Mouse (Mus musculus): ENCODE results near the gene Zdhhc19.
A peak's percentile ranks its signal among the peaks of the same experiment; 100 is the strongest.

The Zdhhc19 gene

GRCm38 (mm10) chr16:32516006-32516962, 20.2 kb downstream of the Zdhhc19 start:
- DNase-seq: no peak

- no peak for DNase-seq
Measured at GRCm38 (mm10) chr16:32517785-32518481, 21.9 kb downstream of the Zdhhc19 start.

GRCm38 (mm10) chr16:32519656-32520371, 23.7 kb downstream of the Zdhhc19 start:
- DNase-seq: peak in 1 of 2 experiments; percentile 15

DNA sequence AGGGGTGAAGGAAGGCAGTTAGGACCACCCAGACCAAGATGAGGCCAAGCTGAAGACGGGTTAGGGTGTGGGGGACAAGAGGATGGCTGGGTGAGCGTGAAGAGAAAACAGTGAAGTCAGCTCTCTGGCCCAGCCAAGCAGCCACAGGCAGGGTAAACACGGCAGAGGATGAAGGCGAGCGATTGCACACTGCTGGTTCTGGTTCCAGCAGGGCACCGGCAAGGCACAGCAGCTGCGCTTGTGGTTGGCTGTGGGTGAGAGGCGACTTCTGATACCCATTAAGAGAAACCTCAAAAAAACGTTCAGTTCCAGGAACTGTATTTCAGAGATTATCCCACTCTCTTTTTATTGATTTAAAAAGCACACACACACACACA, 24.3 kb downstream of the Zdhhc19 start:
- peak; percentile 47 to 52 for DNase-seq

DNA sequence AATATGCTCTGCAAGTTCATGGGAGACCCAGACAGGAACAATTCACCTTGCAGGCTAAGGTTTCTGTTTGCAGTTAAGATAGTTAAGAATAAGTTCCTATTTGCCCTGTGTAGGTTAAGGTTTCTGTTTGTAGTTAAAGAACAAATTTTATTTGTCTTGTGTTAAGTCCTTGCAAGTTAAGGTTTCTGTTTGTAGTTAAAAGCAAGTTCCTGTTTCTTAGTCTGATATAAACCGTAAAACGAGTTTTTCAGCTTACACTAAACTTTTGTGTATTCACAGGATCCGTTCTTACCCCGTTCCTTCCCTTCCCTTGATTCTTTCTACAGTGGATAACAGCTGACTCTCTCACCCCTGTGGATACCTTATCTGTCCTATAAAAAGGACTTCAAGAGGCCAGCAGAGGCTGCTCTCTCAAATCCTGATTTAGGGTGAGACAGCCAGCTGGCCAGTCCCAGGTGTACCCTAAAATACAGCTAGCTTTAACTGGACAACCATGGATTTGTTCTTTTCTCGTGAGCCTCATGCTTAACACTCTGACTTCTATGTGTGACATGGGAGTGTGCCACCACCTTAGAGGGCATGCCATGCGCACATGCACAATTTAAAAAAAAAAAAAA, 26.6 kb downstream of the Zdhhc19 start:
- DNase-seq: no peak

GRCm38 (mm10) chr16:32523462-32524243, 27.6 kb downstream of the Zdhhc19 start:
- no peak for DNase-seq

GRCm38 (mm10) chr16:32524244-32524615, 28.2 kb downstream of the Zdhhc19 start:
- no peak for DNase-seq

GRCm38 (mm10) chr16:32526906-32527305, 30.8 kb downstream of the Zdhhc19 start:
- no peak for DNase-seq

- DNase-seq: no peak
Measured at GRCm38 (mm10) chr16:32532878-32533826, 37.1 kb downstream of the Zdhhc19 start.

- DNase-seq: no peak
Measured at GRCm38 (mm10) chr16:32535157-32535751, 39.2 kb downstream of the Zdhhc19 start.

- no peak for DNase-seq
Measured at GRCm38 (mm10) chr16:32537867-32538660, 42.0 kb downstream of the Zdhhc19 start.

DNA sequence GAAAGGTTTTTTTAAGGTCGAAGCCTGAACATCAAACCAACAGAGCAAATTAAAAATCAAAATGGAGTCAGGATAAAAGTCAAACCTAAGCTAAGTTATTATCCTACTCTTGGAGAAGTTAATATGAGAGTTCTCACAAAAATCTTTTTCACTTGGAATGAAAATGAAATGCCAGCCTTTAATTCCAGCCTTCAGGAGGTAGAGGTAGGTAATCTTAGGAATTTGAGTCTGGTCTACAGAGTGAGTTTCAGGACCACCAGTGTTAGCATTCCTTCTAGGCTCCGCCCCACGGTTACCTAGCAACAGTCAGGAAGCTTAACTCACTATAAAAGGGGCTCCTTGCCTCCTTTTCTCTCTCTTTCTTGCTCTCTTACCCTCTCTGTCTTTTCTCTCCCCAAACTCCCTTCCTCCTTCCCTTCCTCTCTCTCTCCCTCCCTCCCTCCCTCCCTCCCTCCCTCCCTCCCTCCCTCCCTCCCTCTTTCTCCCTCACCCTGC, 42.7 kb downstream of the Zdhhc19 start:
- no peak for DNase-seq

- no peak for DNase-seq
Measured at GRCm38 (mm10) chr16:32541338-32542179, 45.5 kb downstream of the Zdhhc19 start.

DNA sequence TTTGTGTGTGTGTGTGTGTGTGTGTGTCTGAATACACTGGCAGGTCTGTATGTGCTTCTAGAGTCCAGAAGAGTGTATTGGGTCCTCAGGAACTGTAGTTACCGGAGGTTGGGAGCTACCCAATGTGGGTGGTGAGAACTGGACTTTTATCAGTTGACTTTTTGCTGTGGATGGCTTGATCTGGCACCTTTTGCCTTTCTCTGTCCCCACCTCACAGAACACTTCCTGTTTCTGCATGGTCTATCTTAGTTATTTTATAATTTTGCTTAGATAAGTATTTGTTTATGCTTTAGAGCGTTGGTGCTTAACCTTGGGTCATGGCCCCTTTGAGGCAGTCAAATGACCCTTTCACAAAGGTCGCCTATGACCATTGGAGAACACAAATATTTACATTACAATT, 47.4 kb downstream of the Zdhhc19 start:
- DNase-seq: no peak

DNA sequence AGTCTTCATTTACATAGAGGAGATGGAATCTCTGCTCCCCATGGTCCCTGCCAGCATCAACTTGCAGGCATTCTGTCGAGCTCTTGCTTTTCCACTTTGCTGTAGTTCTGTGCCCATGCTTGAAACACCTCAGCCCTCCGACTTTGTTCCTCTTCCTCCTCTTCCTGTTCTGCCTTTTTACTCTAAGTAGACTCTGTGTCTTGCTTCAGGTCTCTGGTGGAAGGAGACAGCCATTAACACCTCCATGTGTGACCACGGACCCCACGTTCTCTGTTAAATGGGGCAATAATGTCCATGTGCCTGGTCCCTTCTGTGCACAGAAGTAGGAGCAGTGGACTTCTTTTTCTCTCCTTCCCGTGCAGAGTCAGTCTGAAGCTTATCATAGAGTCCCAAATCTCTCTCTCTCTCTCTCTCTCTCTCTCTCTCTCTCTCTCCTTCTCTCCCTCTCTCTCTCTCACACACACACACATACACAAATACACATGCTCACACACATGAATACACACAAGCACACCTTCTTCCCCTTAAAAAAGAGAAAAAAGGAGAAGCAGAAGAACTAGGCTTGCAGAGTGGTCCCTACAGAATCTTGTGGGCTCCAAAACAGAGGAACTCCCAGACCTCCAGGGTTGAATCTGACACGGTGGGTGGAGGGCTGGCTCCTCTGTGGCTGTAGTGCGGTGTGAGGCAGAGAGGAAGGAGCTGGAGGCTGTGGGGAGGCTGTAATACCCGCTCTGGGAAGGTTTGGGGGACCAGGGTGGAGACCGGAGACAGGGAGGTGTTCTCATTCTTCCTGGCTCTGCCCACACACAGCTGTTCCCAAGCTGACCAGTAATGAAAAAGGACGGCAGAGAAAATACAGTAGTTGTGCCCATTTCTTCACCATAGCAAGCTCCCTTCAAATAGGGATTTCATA, 51.3 kb downstream of the Zdhhc19 start:
- DNase-seq: no peak

GRCm38 (mm10) chr16:32550084-32550483, 54.0 kb downstream of the Zdhhc19 start:
- no peak for DNase-seq

DNA sequence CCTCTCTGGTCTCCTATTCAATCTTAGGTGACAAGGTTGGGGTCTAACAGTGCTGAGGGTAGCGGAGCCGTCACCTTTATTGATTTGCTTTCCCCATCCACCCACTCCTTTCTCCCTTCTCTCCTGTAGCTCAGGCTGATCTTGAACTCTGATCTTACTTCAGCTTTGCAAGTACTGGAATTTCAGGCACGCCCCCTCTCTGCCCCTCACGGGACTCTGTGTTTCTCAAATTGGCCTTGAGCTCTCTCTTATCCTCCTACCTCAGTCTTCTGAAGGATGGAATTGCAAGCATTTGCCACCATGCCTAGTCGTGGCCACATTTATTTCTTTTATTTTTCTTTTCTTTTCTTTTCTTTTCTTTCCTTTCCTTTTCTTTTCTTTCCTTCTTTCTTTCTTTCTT, 54.4 kb downstream of the Zdhhc19 start:
- no peak for DNase-seq
